Mouse (Mus musculus) erythroblast, embryonic 14.5 days (primary cell): ENCODE measurements around the gene Yes1. TPM values are rescaled to one million over a fixed set of nuclear protein-coding genes. Genes with fewer than 3 reads are reported as not detected.
"Not testable (repeated sequence)": the region's sequence is repeated elsewhere in the genome, so short reads cannot be mapped to it uniquely, and the experiment has no call there.

Experiments used
- H3K27me3 ChIP-seq: 2 replicates; pipeline ENCODE4 v1.6.1; 2012; ENCODE audit warnings: inconsistent platforms; ENCODE audit not compliant: control insufficient read depth
- H3K36me3 ChIP-seq: 2 replicates; pipeline ENCODE4 v1.6.1; 2012; ENCODE audit warnings: mild to moderate bottlenecking, inconsistent platforms; ENCODE audit not compliant: control insufficient read depth
- H3K4me1 ChIP-seq: 2 replicates; pipeline ENCODE4 v1.6.1; 2012; ENCODE audit warnings: inconsistent platforms; ENCODE audit not compliant: control insufficient read depth
- H3K4me3 ChIP-seq: replicated peaks from 2 replicates; pipeline ENCODE3; 2012; ENCODE audit warnings: moderate library complexity, mild to moderate bottlenecking, inconsistent platforms
- H3K9me3 ChIP-seq: 2 replicates; pipeline ENCODE4 v1.6.1; 2012; ENCODE audit warnings: low read length, inconsistent platforms, mixed read lengths; ENCODE audit not compliant: control insufficient read depth
- GATA1 ChIP-seq: IDR thresholded peaks from 2 replicates; pipeline ENCODE4 v1.6.1; 2012; ENCODE audit warnings: low read length, inconsistent platforms, mixed read lengths
- TAL1 ChIP-seq: IDR thresholded peaks from 3 replicates; pipeline ENCODE4 v1.6.1; 2012; ENCODE audit warnings: low read length, inconsistent platforms, mixed read lengths
- polyA plus RNA-seq: library from polyadenylated mRNA; stranded (reverse); fragments of >175 nt; gene quantifications from 2 replicates; pipeline ENCODE4 v1.2.3, GENCODE M21; 2012

The Yes1 gene
- polyA plus RNA-seq, 1 experiment = not detected

DNA sequence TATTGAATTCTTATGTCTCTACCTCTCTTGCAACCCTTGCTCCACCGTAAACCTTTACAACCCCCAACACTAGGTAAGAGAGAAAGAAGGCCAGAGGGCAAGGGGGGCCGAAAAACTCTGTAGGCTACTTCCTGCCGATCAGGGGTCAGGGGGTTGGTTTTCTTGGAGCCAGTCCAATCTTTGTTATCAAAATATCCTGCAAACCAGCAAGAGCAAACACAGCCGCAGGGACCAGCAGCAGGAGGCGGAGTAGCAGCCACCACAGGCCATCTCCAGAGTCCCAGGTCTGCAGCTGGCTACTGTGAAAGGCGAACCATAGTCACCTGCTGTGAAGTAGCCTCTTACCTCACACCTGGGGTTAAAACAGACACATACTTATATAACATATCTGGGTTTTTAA lies 107.9 kb downstream of the Yes1 start:
- Histone ChIP-seq H3K9me3 (no peaks in the 10 kb centered on the region), H3K27me3 (peaks cover 2% of the 10 kb centered on the region; the same call in 1 of the 2 replicates), H3K4me1 (peaks cover 3% of the 10 kb centered on the region), H3K36me3 (no peaks in the 10 kb centered on the region), H3K4me3 (no peak overlapping the region)
- TF ChIP-seq TAL1 (no peak), GATA1 (no peak)

DNA sequence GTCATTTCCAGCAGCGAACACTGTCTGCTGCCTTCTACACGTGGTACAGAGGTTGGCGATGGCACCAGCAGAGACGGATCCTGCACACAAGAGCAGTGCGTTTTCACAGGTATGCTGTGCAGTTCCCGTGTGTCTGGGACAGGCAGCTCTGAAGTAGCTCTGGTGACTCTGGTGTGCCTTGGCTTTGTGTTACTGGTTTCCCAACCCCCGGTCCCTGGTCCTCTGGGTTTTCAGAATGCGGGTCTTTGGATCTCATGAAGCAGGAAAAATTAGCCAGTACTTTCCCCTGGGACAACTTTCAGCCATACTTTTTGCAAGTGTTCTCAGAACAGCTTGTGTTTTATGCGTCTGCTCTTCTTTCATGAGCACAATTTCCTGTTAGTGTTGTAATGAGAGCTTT lies 109.4 kb downstream of the Yes1 start:
- Histone ChIP-seq H3K4me3 (no peak overlapping the region), H3K36me3 (no peaks in the 10 kb centered on the region), H3K9me3 (no peaks in the 10 kb centered on the region), H3K4me1 (peaks cover 4% of the 10 kb centered on the region), H3K27me3 (peaks cover 2% of the 10 kb centered on the region; the same call in 1 of the 2 replicates)
- TF ChIP-seq GATA1 = no peak
- no peak for TF ChIP-seq TAL1

DNA sequence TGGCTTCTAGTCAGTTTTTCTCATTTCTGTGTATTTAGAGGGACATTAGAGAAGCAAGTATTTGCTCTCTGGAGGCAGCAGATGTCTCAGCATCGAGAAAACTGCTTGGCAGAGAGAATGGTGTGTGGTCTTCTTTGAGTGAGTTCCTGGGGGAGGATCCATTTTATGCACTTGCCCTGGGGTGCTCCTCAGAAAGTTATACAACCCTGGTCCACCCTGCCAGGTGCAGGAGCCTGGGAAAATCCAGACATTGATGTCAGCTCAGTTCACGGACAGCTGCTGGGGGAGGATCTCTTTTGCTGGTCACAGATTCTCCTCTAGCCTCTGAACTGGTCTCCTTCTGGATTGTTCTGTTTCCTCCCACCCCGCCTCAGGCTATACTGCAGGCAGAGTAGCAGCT lies 110.3 kb downstream of the Yes1 start:
- Histone ChIP-seq H3K27me3 (peaks cover 2% of the 10 kb centered on the region; the same call in 1 of the 2 replicates), H3K4me3 (no peak overlapping the region), H3K4me1 (peaks cover 4% of the 10 kb centered on the region), H3K36me3 (no peaks in the 10 kb centered on the region), H3K9me3 (no peaks in the 10 kb centered on the region)
- TF ChIP-seq TAL1 = no peak
- no peak for TF ChIP-seq GATA1

DNA sequence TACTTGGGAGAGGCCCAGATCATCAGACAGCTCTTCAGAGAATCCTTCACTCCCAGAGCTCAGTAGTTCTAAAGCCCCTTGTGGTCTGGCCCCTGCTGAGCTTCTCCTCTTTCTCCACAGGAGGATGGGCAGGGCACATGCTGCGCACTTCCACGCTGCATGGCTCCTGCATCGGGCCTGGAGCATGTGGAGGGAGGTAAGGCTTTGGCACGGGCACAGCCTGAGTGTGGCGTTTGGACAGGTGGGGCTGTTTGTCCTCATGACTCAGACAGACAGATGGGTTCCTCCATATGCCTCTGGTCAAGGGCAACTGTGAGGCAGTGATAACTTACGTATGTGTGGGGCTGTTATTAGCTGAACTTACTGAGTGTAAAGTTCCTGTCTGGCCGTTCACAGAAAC lies 111.3 kb downstream of the Yes1 start:
- H3K36me3 ChIP-seq = no peaks in the 10 kb centered on the region
- no peaks in the 10 kb centered on the region for H3K9me3 ChIP-seq
- no peak overlapping the region for H3K4me3 ChIP-seq
- no peak for TF ChIP-seq TAL1
- TF ChIP-seq GATA1 = no peak
- peaks cover 4% of the 10 kb centered on the region for H3K4me1 ChIP-seq
- H3K27me3 ChIP-seq = peaks cover 2% of the 10 kb centered on the region; the same call in 1 of the 2 replicates

DNA sequence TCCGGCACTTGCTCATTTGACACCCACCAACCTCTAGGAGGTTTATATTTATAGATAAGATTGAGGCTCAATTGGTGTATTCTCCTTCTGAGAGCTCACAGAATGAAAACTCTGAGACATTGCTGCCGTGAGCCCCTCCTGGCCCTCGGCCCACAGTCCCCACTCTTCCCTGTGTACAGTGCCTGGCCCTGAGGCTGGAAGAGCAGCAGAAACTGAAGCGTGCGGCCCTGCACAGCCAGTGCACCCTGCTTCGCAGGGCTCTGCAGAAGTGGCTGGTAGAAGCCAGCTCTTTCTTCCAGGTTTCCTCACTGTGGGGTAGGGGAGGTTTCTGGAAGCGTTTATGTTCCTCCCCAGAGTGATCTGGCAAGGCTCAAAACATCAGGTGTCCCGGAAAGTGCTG lies 111.7 kb downstream of the Yes1 start:
- not testable (repeated sequence) for H3K27me3 ChIP-seq, H3K4me3 ChIP-seq, H3K4me1 ChIP-seq, H3K9me3 ChIP-seq, H3K36me3 ChIP-seq

DNA sequence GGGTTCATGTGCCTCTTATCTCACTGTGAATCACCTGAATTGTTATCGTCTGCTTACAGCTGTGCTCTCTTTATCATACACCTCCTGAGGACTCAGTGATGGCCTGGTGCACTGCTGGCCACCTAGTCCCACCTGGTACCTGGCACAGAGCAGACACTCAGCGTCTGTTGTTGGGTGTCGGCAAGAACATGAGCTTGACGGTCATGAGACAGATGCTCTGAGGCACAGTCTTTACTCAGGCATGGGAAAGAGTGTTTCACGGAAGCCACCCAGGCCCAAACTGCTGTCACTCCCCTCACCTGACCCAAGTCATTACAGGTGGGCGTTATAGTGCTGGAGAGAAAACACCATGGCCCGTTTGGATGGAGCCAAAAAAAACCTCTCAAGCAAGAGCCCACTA lies 113.0 kb downstream of the Yes1 start:
- TF ChIP-seq GATA1 = no peak
- no peak for TF ChIP-seq TAL1
- H3K27me3 ChIP-seq = no peaks in the 10 kb centered on the region
- no peak overlapping the region for H3K4me3 ChIP-seq
- no peaks in the 10 kb centered on the region for H3K36me3 ChIP-seq
- peaks cover 4% of the 10 kb centered on the region for H3K4me1 ChIP-seq
- H3K9me3 ChIP-seq = no peaks in the 10 kb centered on the region

DNA sequence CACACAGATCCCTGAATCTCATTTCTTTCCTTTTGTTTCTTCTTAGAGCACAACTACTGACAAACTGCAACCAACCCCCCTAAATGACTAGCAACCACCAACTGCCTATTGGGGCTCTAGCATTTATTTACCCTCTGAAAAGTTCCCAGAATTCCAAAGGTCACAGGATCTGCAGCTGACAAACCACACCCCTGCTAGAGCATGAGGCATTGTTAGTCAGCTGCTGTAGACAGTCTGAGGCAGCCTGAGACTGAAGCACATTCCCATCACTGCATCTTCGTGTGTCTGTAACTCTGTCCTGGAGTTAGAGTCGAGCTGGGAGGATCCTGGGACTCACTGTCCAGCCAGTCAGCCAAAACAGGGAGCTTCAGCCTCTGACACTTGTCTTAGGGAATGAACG lies 114.4 kb downstream of the Yes1 start:
- not testable (repeated sequence) for H3K36me3 ChIP-seq, H3K9me3 ChIP-seq, H3K27me3 ChIP-seq, H3K4me3 ChIP-seq, H3K4me1 ChIP-seq

DNA sequence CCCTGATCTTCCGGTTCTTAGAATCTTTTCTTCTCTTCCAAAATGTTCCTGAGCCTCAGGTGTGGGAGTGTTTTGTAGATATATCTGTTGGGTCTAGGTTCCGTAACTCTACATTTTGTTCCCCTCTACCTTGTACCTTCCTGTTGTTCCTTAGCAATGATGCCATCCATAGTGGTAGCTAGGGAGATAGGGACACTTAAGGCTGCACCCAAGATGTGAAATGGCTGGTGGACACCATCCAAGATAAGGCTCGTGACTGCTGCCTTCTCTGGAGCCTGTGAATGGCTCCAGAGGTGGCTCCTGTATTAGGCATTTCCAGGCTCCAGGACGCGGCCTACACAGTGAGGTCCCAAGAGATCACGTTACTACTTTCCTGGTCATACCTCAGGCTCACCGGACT lies 117.3 kb downstream of the Yes1 start:
- no peak overlapping the region for H3K4me3 ChIP-seq
- H3K27me3 ChIP-seq = no peaks in the 10 kb centered on the region
- no peaks in the 10 kb centered on the region for H3K9me3 ChIP-seq
- H3K36me3 ChIP-seq = no peaks in the 10 kb centered on the region
- TF ChIP-seq GATA1 (no peak), TAL1 (no peak)
- peaks cover 4% of the 10 kb centered on the region for H3K4me1 ChIP-seq

DNA sequence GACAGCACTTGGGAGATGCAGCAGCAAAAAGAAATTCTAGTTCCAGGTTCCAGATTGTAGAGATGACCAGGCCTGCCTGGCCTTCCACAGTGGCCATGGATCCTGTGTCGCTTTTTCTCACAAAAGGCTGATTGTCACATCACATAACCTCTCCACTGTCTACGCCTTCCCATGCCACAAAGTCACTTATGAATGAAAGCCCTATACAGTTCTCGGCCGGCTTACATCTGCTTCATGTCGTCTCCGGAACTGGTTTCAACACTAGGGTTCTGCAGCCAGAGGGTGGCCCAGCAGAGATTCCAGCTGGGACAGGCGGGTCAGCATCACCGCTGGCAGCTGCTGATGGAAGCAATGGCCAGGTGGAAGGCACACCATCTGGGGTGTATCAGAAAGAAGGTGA lies 117.9 kb downstream of the Yes1 start:
- no peak overlapping the region for H3K4me3 ChIP-seq
- no peaks in the 10 kb centered on the region for H3K9me3 ChIP-seq
- TF ChIP-seq TAL1 (no peak), GATA1 (no peak)
- no peaks in the 10 kb centered on the region for H3K36me3 ChIP-seq
- peaks cover 2% of the 10 kb centered on the region for H3K4me1 ChIP-seq
- H3K27me3 ChIP-seq = no peaks in the 10 kb centered on the region

DNA sequence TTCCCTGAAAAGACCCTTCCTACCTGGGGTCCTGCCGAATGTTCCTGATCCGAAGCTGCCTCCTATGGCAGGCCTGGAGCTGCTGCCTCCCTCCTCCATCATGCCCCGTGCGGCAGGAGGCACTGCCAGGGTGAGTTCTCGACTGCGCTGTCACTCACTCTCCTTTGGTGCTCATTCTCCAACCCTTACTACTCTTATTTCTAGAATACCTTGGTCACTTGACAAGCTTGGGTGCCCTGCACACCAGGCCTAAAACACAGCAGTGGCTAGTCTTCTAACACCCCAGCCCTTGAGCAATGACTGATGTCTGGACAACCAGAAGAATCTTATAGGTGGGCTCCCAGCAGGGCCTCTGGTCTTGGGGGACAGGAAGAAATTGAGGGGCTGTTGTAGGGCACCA lies 122.9 kb downstream of the Yes1 start:
- peaks cover 20% of the 10 kb centered on the region for H3K36me3 ChIP-seq
- H3K4me3 ChIP-seq, H3K27me3 ChIP-seq, H3K9me3 ChIP-seq, H3K4me1 ChIP-seq: not testable (repeated sequence)
